Mouse (Mus musculus) stomach, embryonic 16.5 days (tissue): ENCODE data around the gene Specc1l. TPM values are rescaled to one million over a fixed set of nuclear protein-coding genes. Genes with fewer than 3 reads are reported as not detected.
"Not testable (repeated sequence)": the region's sequence is repeated elsewhere in the genome, so short reads cannot be mapped to it uniquely, and the experiment has no call there.

ENCODE experiments used
- ATAC-seq: fragments of 200-750 bp; cut with Nextera tagmentation; 2 replicates; pipeline ENCODE4 v1.8.0; 2017; ENCODE audit warnings: moderate number of reproducible peaks, moderate TSS enrichment; ENCODE audit not compliant: insufficient read depth, low FRiP score
- H3K27ac ChIP-seq: fragments of 300-500 bp; sonication (generic); 2 replicates; pipeline ENCODE4 v1.5.1; 2014; ENCODE audit warnings: low read length
- H3K27me3 ChIP-seq: fragments of 300-500 bp; sonication (generic); 2 replicates; pipeline ENCODE4 v1.6.1; 2014; ENCODE audit warnings: low read length, control low read depth, mixed read lengths; ENCODE audit not compliant: control insufficient read depth, insufficient read depth
- H3K36me3 ChIP-seq: fragments of 300-500 bp; sonication (generic); 2 replicates; pipeline ENCODE4 v1.6.1; 2014; ENCODE audit warnings: low read length; ENCODE audit not compliant: control insufficient read depth, insufficient read depth
- H3K4me1 ChIP-seq: fragments of 300-500 bp; sonication (generic); 2 replicates; pipeline ENCODE4 v1.6.1; 2014; ENCODE audit warnings: low read length, control low read depth, mixed read lengths; ENCODE audit not compliant: control insufficient read depth, insufficient read depth
- H3K4me2 ChIP-seq: fragments of 300-500 bp; sonication (generic); 2 replicates; pipeline ENCODE4 v1.6.1; 2014; ENCODE audit warnings: low read depth, low read length, mixed read lengths
- H3K4me3 ChIP-seq: fragments of 300-500 bp; sonication (generic); replicated peaks from 2 replicates; pipeline ENCODE4 v1.5.1; 2014; ENCODE audit warnings: mild to moderate bottlenecking, low read length
- H3K9ac ChIP-seq: fragments of 300-500 bp; sonication (generic); 2 replicates; pipeline ENCODE4 v1.6.1; 2014; ENCODE audit warnings: low read length
- H3K9me3 ChIP-seq: fragments of 300-500 bp; sonication (generic); replicated peaks from 2 replicates; pipeline ENCODE4 v1.6.1; 2016; ENCODE audit warnings: low read length, control low read depth; ENCODE audit not compliant: control insufficient read depth
- WGBS: fragments of 180-500 bp; shearing (Covaris S2); extraction: QIAGEN DNeasy Blood & Tissue Kit; methylation state at CpG from one replicate; pipeline ENCODE4 v1.1.7; 2014; 5-methylcytosine and 5-hydroxymethylcytosine counted together
- polyA plus RNA-seq: library from polyadenylated mRNA; unstranded; fragments of >200 nt; fragmentation: Nextera tagmentation; extraction: Ambion mirVana; gene quantifications from 2 replicates; pipeline ENCODE4 v1.2.1, GENCODE M21; 2015

Specc1l gene
- polyA plus RNA-seq, 1 experiment from 2014 or later, result 29.5 TPM

DNA sequence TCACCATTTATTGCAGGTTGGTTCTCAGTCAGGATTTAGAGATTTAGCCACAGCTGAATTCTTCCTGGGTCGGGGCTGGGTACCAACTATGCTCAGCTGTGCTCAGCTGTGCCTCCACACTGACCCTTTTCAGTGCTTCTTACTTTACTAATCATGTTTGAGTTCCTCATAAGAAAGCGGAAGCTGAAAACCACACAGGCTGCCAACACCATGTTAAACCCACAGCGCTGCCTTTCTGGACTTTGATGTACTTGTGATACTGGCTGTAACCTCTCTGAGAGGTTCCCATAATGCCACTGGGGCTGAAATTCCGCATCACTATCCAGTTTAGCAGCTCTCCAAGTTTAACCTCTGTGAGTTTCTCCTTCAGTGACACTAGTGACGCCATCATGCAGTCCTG is 70.8 kb downstream of the Specc1l start:
- Histone ChIP-seq H3K4me3 (no peak overlapping the region), H3K27ac (no peak overlapping the region), H3K9me3 (no peaks in the 10 kb centered on the region), H3K36me3 (no peaks in the 10 kb centered on the region; the same call in 1 of the 2 replicates), H3K27me3 (no peaks in the 10 kb centered on the region), H3K9ac (no peak overlapping the region), H3K4me2 (no peak overlapping the region), H3K4me1 (no peaks in the 10 kb centered on the region)
- no peak for ATAC-seq
- 89% methylated on average over 5 of the region's 5 CpGs for WGBS

- Histone ChIP-seq H3K27ac (no peak overlapping the region), H3K4me1 (no peaks in the 10 kb centered on the region), H3K4me3 (no peak overlapping the region), H3K36me3 (peaks cover 4% of the 10 kb centered on the region; the same call in 1 of the 2 replicates), H3K4me2 (no peak overlapping the region), H3K27me3 (no peaks in the 10 kb centered on the region), H3K9me3 (no peaks in the 10 kb centered on the region), H3K9ac (no peak overlapping the region)
- no peak for ATAC-seq
- 91% methylated on average over 3 of the region's 3 CpGs for WGBS
These were observed 71.9 kb downstream of the Specc1l start for GRCm38 (mm10) chr10:75283821-75284220.

- ATAC-seq, result no peak
- Histone ChIP-seq H3K4me1 (no peaks in the 10 kb centered on the region), H3K36me3 (peaks cover 4% of the 10 kb centered on the region; the same call in 1 of the 2 replicates), H3K9ac (no peak overlapping the region), H3K9me3 (no peaks in the 10 kb centered on the region), H3K27me3 (no peaks in the 10 kb centered on the region), H3K27ac (no peak overlapping the region), H3K4me2 (no peak overlapping the region), H3K4me3 (no peak overlapping the region)
- WGBS, result 76% methylated on average over 7 of the region's 7 CpGs
These were observed 76.7 kb downstream of the Specc1l start for GRCm38 (mm10) chr10:75288579-75288978.

DNA sequence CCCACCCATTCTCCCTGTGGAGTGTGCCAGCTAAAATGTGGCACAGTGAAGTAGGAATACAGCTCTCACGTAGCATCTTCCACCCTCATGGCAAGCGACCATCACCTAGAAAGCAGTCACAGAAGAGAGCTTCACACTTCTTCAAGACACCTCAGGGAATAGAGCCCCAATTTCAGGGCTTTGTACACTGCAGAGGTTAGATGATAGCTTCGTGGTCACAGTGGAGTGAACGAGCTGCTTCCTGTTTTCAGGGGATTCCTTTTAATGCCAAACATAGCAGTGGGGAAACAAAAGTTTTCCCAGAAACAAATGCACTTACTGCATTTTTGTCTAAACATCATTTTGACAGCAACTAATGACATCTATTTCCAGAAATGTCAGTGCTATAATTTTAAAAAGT is 77.5 kb downstream of the Specc1l start:
- Histone ChIP-seq H3K9me3 (no peaks in the 10 kb centered on the region), H3K4me1 (no peaks in the 10 kb centered on the region), H3K4me2 (no peak overlapping the region), H3K9ac (no peak overlapping the region), H3K4me3 (no peak overlapping the region), H3K27ac (no peak overlapping the region), H3K27me3 (no peaks in the 10 kb centered on the region), H3K36me3 (peaks cover 4% of the 10 kb centered on the region; the same call in 1 of the 2 replicates)
- 71% methylated on average over 4 of the region's 4 CpGs for WGBS
- no peak for ATAC-seq

- Histone ChIP-seq H3K36me3 (peaks cover 9% of the 10 kb centered on the region; the same call in 1 of the 2 replicates), H3K27me3 (no peaks in the 10 kb centered on the region), H3K27ac (no peak overlapping the region), H3K9ac (no peak overlapping the region), H3K9me3 (no peaks in the 10 kb centered on the region), H3K4me1 (no peaks in the 10 kb centered on the region), H3K4me2 (no peak overlapping the region), H3K4me3 (no peak overlapping the region)
- WGBS, result 87% methylated on average over 5 of the region's 5 CpGs
- ATAC-seq, result no peak
These were observed 78.8 kb downstream of the Specc1l start for GRCm38 (mm10) chr10:75290650-75291049.

GRCm38 (mm10) chr10:75291338-75291737 is 79.5 kb downstream of the Specc1l start:
- Histone ChIP-seq H3K4me1 (no peaks in the 10 kb centered on the region), H3K9ac (no peak overlapping the region), H3K9me3 (no peaks in the 10 kb centered on the region), H3K36me3 (peaks cover 9% of the 10 kb centered on the region; the same call in 1 of the 2 replicates), H3K27me3 (no peaks in the 10 kb centered on the region), H3K27ac (no peak overlapping the region), H3K4me3 (no peak overlapping the region), H3K4me2 (no peak overlapping the region)
- no peak for ATAC-seq
- WGBS, result 78% methylated on average over 1 of the region's 1 CpGs

DNA sequence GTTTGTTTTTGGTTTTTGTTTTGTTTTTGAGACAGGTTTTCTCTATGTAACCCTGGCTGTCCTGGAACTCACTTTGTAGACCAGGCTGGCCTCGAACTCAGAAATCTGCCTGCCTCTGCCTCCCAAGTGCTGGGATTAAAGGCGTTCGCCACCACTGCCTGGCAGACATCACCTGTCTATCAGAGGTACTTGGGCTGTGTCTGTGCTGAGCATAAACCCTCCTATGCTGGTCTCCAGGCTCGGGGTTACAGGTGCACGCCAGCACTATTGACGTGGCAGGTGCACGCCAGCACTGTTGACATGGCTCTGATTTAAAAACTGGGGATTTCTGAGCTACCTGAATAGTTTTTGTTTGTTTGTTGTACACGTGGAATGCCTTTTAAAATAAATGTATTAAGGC is 80.3 kb downstream of the Specc1l start:
- H3K27me3 ChIP-seq, ATAC-seq, H3K9me3 ChIP-seq, H3K9ac ChIP-seq, H3K4me1 ChIP-seq, H3K36me3 ChIP-seq, H3K27ac ChIP-seq, H3K4me2 ChIP-seq, H3K4me3 ChIP-seq: not testable (repeated sequence)
- 86% methylated on average over 8 of the region's 8 CpGs for WGBS

GRCm38 (mm10) chr10:75293288-75293687 is 81.4 kb downstream of the Specc1l start:
- no peak overlapping the region for H3K9ac ChIP-seq
- H3K27ac ChIP-seq, result no peak overlapping the region
- H3K9me3 ChIP-seq, result no peaks in the 10 kb centered on the region
- H3K4me2 ChIP-seq, result no peak overlapping the region
- H3K4me1 ChIP-seq, result no peaks in the 10 kb centered on the region
- H3K27me3 ChIP-seq, result no peaks in the 10 kb centered on the region
- WGBS, result 55% methylated on average over 3 of the region's 3 CpGs
- ATAC-seq, result no peak
- H3K36me3 ChIP-seq, result peaks cover 9% of the 10 kb centered on the region; the same call in 1 of the 2 replicates
- no peak overlapping the region for H3K4me3 ChIP-seq

DNA sequence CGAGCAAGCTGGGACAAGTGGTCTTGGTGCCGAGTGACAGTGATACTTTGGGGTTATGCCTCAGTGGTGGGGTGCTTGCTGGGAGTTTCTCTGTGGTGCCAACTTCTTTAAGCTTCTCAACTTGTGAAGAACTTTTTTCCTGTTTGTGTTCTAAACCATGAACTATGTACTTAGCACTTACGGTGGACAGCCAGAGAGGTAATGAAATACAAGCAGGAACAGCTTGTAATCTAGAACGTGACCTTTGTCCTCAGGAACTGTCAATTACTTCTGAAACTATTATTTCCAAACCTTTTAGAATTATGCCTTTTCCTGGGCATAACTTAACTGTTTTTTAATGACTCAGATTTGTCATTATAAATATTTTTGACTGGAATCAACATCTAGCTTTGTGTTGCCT is 82.5 kb downstream of the Specc1l start:
- no peak overlapping the region for H3K4me2 ChIP-seq
- no peak overlapping the region for H3K9ac ChIP-seq
- no peak overlapping the region for H3K27ac ChIP-seq
- H3K36me3 ChIP-seq, result 0 out of 2 replicates have a peak, but pooled peaks cover 4% of the 10 kb centered on the region
- H3K27me3 ChIP-seq, result no peaks in the 10 kb centered on the region
- no peak for ATAC-seq
- WGBS, result 60% methylated on average over 4 of the region's 4 CpGs
- no peaks in the 10 kb centered on the region for H3K9me3 ChIP-seq
- no peak overlapping the region for H3K4me3 ChIP-seq
- no peaks in the 10 kb centered on the region for H3K4me1 ChIP-seq

GRCm38 (mm10) chr10:75294926-75295325 is 83.1 kb downstream of the Specc1l start:
- Histone ChIP-seq H3K4me1 (0 out of 2 replicates have a peak, but pooled peaks cover 3% of the 10 kb centered on the region), H3K27me3 (no peaks in the 10 kb centered on the region), H3K9ac (no peak overlapping the region), H3K4me2 (no peak overlapping the region), H3K27ac (no peak overlapping the region), H3K36me3 (0 out of 2 replicates have a peak, but pooled peaks cover 4% of the 10 kb centered on the region), H3K4me3 (no peak overlapping the region), H3K9me3 (no peaks in the 10 kb centered on the region)
- no peak for ATAC-seq
- WGBS, result 74% methylated on average over 4 of the region's 4 CpGs
